Mouse (Mus musculus): ENCODE measurements around the gene Cpeb1. TPM values are rescaled to one million over a fixed set of nuclear protein-coding genes. Genes with fewer than 3 reads are reported as not detected.

Gene Cpeb1
- total RNA-seq, 2 experiments from 2014 or later = 102 to 104 TPM

DNA sequence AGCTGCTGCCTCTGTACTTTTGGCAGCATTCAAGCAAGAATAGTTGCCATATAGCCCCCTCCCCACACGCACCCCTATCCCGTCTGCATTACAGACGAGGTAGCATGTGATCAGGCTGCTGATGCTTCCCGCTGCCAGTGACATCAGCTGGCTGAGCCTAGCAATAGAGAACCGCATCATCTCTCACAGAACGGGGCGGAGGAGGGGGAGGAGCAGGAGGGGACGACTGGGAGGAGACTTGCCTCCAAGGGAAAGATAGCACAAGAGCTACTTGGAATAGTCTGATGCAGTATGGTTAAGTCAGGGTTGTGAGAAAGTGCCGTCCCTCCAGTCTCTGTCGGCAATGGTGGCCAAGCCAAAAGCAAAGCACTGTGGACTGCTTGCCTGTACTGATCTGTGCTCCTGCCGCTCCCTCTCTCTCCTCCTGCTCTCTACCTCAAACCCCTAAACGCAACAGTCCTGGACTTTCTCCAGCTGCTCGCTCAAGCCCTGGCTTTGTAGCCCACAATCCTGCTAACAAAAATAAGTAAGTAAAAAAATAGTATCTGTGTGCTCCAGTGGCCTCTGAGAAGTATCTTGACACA, 82.8 kb downstream of the Cpeb1 start:
- DNase-seq (ENCODE audit: low spot score in 2 of 2) = peak; percentile 78 to 88

DNA sequence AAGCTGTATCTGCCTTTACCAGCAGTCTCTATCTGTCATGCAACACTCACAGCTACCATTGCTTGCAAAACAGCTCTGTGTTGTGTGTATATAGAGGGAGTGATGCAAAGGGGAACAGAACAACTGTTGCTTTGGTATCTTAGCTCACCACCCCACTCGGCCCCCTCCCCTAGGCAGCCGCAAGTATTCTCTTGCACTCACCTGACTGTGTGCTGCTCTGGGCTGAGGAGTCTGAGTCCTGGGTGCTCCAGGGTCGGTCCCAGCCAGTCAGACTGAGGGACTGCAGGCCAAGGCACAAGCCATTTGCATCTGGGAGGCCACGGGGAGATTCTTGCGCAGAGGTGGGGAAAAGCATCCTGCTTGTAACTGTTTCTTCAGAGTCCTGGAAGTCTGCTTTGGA, 83.5 kb downstream of the Cpeb1 start:
- no peak for DNase-seq (ENCODE audit: low spot score in 2 of 2)

DNA sequence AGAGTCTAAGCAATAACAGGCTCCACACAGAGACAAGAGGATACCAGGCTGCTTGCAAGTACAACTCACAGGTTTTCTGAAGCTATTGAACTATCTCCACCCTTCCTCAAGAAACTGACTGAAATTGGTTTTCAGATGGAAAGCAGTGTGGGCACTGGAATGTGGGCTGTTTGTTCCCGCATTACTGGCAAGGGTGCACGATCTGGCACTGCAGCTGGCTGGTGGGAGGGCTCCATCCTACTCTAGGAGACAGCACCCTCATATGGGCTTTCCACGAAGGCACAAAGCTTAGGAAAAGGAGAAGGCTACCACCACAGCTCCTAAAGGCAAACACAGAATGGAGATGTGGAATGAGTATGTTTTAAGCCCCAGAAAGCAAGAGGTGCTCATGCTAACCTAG, 85.5 kb downstream of the Cpeb1 start:
- peak; percentile 80 to 85 for DNase-seq (ENCODE audit: low spot score in 2 of 2)

DNA sequence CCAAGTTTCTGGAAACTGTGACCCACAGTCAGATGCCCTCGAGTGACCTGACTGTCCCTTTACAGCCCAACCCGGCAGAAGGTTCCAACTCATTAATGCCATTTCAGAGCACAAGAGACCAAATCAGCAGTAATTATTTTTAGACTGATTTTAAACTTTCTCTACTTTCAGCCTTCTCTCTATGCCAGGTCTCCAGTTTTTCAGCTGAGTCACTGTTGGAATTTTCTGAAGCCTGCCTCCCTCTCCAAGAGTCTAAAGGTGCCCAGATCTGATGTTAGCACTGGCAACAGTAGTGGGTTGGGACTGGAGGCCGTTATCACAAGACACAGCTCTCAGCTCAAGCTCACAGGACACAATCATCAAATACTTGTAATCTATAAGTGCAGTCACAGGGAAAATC, 87.3 kb downstream of the Cpeb1 start:
- DNase-seq (ENCODE audit: low spot score in 2 of 2) = no peak

DNA sequence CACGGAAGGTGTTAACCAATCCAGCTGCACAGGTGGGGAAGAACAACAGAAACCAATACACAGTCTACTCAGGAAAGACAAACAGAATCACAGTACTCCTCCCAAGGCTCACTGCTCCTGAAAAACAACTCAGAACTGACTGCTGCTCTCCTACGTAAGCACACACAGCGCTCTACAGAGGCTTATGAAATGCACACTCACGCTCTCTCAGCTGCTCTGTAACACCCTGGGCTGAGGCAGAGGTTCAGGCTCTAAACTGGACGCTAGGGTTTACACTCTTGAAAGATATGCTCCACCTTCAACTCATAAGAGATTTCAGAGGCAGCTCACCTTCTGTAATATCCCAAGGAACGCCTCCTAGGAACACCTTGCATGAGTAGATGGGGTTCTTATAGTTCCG, 98.3 kb downstream of the Cpeb1 start:
- no peak for DNase-seq (ENCODE audit: low spot score in 2 of 2)

DNA sequence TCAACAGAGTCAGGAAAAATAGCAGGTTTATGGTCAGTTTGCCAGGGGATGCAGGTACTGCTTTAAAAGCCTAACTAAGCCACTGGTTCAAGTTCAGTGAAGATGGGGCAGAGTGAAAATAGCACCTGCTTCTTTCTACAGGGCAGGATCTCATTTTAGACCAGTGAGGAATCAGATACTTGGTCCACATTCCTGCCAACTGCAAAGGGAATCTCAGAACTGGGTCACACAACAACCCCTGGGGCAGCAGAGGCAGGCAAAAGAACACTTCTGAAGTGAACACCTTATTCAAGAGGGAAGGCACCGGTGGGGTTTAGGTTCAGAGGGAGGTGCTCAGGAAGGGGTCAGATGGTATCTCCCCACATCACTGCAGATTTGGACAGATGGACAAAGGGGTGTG, 98.9 kb downstream of the Cpeb1 start:
- no peak for DNase-seq (ENCODE audit: low spot score in 2 of 2)

DNA sequence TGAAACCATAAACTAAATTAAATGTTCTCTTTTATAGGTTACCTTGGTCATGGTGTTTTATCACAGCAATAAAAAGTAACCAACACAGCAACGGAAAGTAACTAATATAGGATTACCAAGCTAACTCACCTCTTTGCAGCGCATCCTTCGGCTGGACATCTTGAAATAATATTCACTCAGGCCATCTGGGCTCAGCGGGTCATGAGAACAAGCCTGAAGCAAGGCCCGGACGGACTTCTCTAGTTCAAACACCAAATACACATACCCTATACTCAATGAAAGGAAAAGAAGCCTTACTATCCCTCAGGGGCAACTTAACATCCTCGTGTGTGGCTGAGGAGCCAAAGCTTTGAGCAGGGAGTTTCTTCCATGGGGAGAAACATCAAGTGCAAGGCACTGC, 99.5 kb downstream of the Cpeb1 start:
- no peak for DNase-seq (ENCODE audit: low spot score in 2 of 2)

DNA sequence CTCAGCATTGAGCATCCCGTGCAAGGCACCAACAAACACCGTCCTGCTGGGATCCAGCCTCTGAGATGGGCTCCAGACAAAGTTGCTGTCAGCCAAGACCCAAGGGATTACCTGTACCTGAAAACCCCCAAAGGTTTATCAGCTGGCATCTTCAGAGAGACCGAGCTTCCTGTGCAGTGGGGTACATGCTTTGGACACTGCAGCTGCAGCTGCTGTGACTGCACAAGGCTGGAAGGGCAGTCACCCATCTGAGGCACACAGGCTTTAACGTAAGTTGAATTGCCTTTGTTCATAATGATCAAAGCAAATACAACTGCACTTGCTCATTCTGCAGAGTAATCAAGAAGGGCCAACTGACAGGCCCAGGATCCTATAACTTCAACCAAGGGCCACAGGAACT, 103.4 kb downstream of the Cpeb1 start:
- no peak for DNase-seq (ENCODE audit: low spot score in 2 of 2)

DNA sequence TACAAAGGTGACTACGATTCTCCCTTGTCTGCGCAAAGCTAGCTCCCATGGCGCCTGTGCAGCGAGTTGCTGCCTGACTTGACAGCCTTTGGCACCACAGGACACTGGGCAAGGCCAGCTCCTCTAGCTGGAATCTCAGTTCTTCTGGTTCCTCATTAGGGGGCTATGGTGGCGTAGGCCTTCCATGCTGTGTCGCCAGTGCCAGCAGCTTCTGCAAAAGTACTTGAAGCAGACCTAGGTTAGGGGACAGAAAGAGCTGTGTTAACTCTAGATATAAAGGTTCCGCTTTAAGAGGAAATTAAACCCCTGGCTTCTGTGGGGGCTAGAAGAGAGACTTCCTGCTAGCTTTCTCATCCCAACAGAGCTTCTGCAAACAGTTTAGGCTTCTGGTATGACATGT, 107.1 kb downstream of the Cpeb1 start:
- DNase-seq (ENCODE audit: low spot score in 2 of 2) = no peak

DNA sequence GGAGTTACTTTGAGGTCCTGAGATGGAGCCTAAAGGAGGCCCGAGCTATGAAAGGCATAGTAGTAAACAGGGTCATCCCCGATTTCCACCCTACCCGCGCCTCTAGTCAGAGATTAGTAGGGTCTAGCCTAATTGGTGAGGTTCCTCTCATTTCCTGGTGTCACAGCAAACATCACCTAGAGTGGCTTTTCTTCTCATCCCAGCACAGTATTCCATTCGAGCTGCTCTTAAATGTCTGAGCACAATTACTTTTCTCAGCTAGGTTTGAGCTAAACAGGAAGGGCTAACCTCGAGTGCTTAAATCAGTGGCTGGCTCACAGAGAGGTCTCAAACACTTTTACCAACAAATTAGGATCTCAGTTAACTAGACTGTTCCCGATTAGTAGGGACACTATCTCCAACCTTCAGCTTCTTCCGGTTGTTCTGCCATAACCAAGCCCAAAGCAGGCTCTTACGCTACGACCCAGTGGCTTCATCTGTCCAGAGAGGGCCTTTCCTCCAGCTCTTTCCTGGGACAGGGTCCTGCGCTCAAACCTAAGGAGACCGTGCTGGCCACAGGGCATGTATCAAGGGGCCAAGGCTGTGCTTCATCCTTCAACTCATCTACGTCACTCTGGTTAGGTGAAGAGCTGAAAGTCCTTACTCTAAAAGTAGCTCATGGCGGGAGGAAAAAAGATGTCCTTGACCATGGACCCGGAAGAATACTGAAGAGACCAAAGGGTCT, 109.7 kb downstream of the Cpeb1 start:
- no peak for DNase-seq (ENCODE audit: low spot score in 2 of 2)

DNA sequence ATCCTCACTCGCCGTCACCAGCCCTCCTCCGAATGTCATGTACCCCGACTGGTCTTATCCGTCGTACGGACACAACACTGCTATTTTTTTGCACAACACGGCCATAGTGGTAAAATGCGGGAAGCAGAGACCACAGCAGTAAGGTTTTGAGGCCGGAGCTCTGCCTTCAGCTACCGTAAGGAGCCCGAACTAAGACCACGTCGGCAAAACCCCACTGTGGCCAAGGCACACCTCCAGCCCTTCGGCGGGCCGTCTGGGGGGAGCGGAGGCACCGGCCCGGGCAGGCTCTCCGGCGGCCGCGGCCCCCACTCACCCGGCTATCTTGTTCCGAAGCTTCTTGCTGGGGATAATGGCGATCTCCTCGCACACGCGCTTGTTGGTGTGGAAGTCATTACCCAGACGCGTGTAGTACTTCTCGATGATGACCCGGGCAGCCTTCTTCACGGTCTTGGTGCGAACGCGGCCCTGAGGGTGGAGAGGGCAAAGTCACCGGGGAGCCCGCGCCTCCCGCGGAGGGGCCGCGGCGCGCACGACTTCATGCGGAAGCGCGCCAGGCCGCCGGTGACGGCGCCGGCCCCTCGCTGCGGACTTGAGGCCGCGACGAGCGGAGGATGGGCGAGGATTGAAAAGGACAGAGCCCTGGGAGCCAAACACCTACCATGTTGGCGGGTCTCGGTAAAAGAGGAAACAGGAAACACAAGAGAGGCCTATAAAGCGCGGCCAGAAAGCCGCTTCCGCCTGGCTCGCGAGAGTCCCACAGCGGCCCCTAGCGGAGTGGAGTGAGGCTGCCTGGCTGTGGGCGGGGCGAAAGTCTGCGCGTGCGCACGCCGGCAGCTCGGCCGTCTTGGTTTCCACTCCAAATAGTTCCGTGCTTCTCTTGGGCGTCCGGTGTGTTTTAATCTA, 110.5 kb downstream of the Cpeb1 start, which contains the start of gene Rps17:
Rps17 (minus strand) TSS at position 711 of the 903 bp plus-strand sequence.
- DNase-seq (ENCODE audit: low spot score in 2 of 2) = peak; percentile 97 to 98

DNA sequence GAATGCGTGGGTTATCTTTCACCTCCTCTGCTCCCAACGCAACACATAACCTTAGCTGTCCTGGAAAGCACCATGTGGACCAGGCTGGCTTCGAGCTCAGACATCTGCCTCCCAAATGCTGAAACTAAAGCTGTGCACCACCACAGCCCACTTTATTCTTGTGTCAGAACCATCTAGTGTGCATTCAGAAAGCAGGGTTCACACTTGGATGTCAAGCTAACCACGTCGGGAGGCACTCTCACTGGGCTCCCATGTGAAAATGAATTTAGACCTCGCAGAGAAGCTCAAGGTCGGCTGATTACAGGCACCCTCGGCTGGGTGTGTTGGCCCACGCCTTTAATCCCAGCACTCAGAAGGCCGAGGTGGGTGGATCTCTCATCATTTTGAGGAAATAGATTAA, 111.4 kb downstream of the Cpeb1 start:
- DNase-seq (ENCODE audit: low spot score in 2 of 2) = no peak

DNA sequence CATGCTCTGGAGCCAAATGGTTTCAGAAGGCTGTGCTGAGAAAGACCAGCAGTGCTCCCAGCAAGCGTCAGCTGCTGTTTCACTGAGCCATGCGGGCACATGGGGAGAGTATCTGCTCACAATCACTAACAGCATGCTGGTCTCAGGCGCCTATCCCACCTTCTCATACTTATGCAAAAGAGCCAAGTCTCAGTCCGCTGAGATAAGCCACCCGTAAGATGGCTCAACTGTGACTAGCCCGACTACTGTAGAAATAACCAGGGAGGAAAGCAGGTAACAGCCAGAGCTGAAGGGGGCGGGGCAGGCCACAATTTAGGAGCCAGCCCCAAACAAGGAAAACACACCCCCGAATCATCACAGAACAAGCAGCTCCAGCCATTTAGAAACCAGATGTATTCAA, 111.9 kb downstream of the Cpeb1 start:
- DNase-seq (ENCODE audit: low spot score in 2 of 2) = no peak

DNA sequence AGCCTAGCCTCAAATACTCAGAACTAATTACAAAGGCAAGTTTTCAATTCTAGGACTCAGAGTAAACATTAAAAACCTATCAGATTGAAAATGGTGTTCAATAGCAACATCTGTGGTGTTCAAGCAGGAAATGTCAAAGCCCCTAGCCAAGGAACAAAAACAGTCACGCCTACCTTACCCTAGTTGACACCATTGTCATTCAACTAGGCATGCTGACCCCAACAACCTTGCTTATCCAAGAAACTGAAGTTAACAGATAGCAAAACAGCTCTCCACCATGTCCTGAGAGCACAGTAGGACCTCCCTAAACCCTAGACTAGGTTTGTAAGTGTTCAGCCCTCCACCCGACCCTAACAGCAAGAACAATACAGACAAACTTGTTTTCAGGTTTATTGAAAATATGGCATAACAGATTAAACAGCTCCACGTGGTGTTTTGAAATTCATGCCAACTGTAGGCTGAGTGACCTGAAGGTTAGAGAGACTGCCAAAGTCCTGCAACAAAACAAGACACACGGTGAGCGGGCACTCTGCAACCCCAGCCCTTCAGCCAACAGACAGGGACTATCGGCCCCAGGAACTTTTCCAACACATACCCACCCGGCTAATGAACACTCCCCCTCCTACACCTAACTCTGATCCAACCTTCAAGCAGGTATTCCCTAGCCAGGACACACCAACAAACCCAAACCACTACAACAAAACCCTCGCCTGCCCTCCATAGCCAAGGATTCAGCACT, 112.7 kb downstream of the Cpeb1 start:
- DNase-seq (ENCODE audit: low spot score in 2 of 2) = no peak

DNA sequence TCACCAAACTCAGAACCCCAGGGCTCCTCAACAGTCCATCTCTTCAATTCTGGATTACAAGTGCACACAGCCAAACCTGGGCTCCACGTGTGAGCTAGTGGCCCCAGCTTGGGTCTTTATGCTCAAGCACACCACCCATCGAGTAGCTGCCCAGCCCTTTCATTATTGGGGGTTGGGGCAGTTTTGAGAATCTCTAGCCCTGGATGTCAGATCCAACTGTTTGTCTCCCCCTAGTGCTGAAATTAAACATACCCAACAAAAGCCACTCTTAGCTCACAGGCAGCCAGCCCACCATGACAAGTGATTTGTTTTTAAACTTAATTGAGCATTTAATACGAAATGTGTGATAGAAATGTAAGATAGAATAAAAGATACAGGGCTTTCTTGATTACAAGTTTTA, 113.7 kb downstream of the Cpeb1 start:
- no peak for DNase-seq (ENCODE audit: low spot score in 2 of 2)

DNA sequence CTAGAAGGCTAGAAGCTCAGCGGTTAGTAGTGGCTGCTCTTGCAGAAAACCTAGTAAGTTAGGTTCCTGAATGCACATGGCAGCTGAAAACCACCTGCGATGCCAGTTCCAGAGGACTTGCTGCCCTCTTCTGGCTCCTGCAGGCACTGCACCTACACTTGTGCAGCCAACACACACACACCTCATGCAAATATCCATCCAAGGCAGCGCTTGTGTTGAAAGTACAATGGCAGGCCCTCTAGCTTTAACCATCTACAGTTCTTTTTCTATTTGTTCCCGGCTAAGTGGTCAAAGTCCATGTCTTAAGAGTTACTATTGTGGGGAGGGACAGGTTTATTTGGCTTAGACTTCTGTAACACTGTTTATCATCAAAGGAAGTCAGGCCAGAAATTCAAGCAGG, 115.5 kb downstream of the Cpeb1 start:
- peak in 1 of 2 experiments; percentile 47 for DNase-seq (ENCODE audit: low spot score in 2 of 2)

DNA sequence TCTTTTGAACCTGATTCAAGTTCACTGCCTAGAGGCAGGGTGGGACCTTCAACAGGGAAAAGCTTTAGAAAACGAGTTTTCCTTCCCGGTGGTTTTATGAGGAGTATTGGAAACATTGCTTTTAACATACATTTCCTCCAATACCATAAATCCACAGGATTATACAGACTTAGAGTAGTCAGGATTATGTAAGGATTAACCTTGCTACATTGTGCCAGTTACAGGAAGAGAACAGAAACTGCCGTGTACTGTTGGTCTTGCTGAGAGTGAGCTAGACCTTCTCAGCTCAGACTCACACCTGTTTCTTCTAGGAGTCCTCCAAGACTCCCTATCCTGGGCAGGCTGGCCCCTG, 116.8 kb downstream of the Cpeb1 start:
- DNase-seq (ENCODE audit: low spot score in 2 of 2) = no peak

DNA sequence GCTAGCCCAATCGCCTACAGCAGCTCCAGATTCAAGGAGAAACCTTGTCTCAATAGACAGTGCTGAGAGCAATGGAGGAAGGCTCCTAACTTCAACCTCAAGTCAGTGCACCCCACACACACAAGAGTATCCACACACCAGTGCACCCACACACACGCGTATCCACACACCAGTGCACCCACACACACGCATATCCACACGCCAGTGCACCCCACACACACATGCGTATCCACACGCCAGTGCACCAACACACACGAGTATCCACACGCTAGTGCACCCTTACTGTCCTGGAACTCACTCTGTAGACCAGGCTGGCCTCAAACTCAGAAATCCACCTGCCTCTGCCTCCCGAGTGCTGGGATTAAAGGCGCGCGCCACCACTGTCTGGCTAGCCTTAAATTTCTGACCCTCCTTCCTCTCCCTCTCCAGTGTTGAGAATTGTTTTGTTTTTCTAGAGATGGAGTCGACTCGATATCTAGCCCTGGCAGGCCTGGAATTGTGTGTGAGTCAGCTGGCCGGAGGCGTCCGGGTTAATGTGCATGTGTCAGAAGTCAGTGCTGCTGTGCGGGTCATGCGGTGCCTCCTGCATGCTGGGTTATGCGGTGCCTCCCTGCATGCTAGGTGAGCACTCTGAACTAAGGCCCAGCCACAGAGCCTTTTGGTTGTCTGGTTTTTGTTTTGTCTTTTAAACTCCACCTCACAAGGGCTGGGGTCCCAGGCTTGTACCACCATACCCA, 117.3 kb downstream of the Cpeb1 start:
- DNase-seq (ENCODE audit: low spot score in 2 of 2) = no peak

DNA sequence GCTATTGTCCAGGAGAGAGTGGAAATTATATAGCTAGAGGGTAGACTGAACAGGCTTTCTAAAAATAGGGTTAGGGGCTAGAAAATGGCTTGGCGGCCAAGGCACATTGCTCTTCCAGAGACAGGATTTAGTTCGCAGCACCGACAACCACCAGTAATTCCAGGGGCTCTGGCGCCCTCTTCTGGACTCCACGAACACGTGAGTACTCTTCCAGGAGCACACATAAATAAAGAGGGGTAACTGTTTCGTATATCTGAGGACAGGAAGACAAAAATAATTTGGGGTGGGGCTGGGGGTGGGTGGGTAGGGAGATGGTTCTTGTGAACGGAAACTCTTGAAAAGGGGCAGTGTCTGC, 118.9 kb downstream of the Cpeb1 start:
- DNase-seq (ENCODE audit: low spot score in 2 of 2) = peak; percentile 43 to 46

DNA sequence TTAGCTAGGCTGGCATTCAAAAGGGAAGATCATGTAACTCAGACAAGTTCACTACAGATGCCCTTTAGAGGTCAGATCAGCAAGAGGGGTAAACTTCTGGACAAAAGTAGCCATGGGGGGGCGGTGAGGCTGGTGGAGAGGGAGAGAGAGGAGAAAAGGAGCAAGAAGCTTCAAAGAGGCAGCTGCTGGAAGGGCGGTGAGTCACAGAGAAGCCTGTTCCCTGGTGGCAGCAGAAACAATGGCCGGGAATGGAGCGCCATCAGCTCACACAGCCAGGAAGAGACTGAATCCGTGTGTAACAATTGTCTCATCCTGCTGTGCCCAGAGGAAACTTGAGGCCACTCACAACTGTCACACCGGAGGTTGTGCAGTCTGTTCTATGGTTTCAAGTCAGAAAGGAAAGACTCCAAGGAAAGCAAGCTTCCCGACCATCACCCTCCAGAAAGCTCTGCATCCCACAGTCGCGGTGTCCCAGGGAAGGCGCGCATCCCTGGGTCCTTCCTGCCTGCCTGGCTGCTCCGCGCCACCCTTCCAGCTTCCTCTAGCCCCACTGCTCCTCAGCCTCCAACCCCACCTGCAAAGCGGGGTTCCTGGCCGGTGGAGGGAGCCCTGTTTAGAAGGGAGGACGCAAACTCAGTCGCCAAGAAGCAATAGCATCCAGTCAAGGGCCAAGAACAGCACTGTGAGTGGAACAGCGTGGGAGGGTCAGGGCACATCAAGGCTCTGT, 119.4 kb downstream of the Cpeb1 start:
- DNase-seq (ENCODE audit: low spot score in 2 of 2) = no peak
